Mouse (Mus musculus): ENCODE results near the gene Hdac4.

GRCm38 (mm10) chr1:92099964-92100363 is 95.5 kb downstream of the Hdac4 start:
- no peak for TF ChIP-seq CTCF (IDR thresholded peaks at IDR 0.05)
- no peak for TF ChIP-seq EP300 (IDR thresholded peaks at IDR 0.05)
